Comparison of ENCODE assay signal across 10 mouse cellular contexts in genomic region chr13:98912602-98913001, GRCm38 (mm10). TPM values are rescaled to one million over a fixed set of nuclear protein-coding genes. Genes with fewer than 3 reads are reported as not detected.
DNase-seq lines count a peak whose midpoint lies in the region; ATAC-seq and TF ChIP-seq lines count a peak whose summit lies in the region.
"Had no signal": no experiment of that assay in that cellular context is flagged by ENCODE, and none has a peak within 500 bp of the region (broad histone marks: within the 10 kb centered on the region; RNA-seq: fewer than 3 reads in every experiment).

No protein-coding gene starts in this region.

- no peak overlapping the region for H3K4me2 ChIP-seq in kidney, embryonic 14.5 days (replicated peaks; ENCODE audit: low read depth, low read length)
- peak overlapping the region; percentile 10; the same call in 1 of the 2 replicates for H3K4me2 ChIP-seq in limb, embryonic 12.5 days
- H3K4me2 ChIP-seq: lung, embryonic 14.5 days had no signal

- H3K27ac ChIP-seq in kidney, embryonic 14.5 days (ENCODE audit: low read depth, low read length) = no peak overlapping the region
- no peak overlapping the region for H3K27ac ChIP-seq in limb, embryonic 12.5 days

- WGBS in kidney, embryonic 14.5 days = 63% methylated on average over 8 of the region's 8 CpGs
- WGBS in limb, embryonic 12.5 days = 68% methylated on average over 8 of the region's 8 CpGs

- no peaks in the 10 kb centered on the region; the same call in 1 of the 2 replicates for H3K36me3 ChIP-seq in kidney, embryonic 14.5 days (ENCODE audit: control insufficient read depth, insufficient read depth, low read length)
- peaks cover 43% of the 10 kb centered on the region for H3K36me3 ChIP-seq in G1E (replicated peaks)
- peaks cover 7% of the 10 kb centered on the region for H3K36me3 ChIP-seq in limb, embryonic 12.5 days

- H3K9me3 ChIP-seq in kidney, embryonic 14.5 days (ENCODE audit: control insufficient read depth, low read length) = no peaks in the 10 kb centered on the region
- no peaks in the 10 kb centered on the region for H3K9me3 ChIP-seq in G1E (replicated peaks)
- no peaks in the 10 kb centered on the region for H3K9me3 ChIP-seq in limb, embryonic 12.5 days

- DNase-seq in kidney, adult 11 months = no peak
- peak; percentile 40 for DNase-seq in G1E (ENCODE audit: low spot score)
- no peak for DNase-seq in kidney, adult 9 months
- no peak for DNase-seq in gastrocnemius, adult 18-20 months (ENCODE audit: low spot score)
- no peak for DNase-seq in urinary bladder, postnatal 10 days (ENCODE audit: low spot score)
- DNase-seq: kidney, adult 2 months; lung, embryonic 14.5 days had no signal

- H3K4me1 ChIP-seq in kidney, embryonic 14.5 days (ENCODE audit: control insufficient read depth, insufficient read depth, low read length) = peaks cover 35% of the 10 kb centered on the region
- H3K4me1 ChIP-seq in G1E (ENCODE audit: insufficient read depth, low read depth, low read length) = peaks cover 43% of the 10 kb centered on the region
- H3K4me1 ChIP-seq in limb, embryonic 12.5 days (replicated peaks) = peaks cover 69% of the 10 kb centered on the region

- no peak overlapping the region for H3K4me3 ChIP-seq in kidney, embryonic 14.5 days (ENCODE audit: low read length)
- no peak overlapping the region; the same call in 1 of the 2 replicates for H3K4me3 ChIP-seq in G1E (ENCODE audit: low read depth, low read length)
- H3K4me3 ChIP-seq in limb, embryonic 12.5 days (replicated peaks) = no peak overlapping the region

- no peak for TF ChIP-seq CTCF in G1E (IDR thresholded peaks at IDR 0.05; ENCODE audit: low read depth, low read length)

- 0 out of 2 replicates have a peak, but pooled peaks have one; percentile 33 for ATAC-seq in kidney, embryonic 14.5 days (ENCODE audit: low FRiP score, low TSS enrichment)
- peak; percentile 89 for ATAC-seq in G1E (ENCODE audit: extremely low read depth, insufficient number of reproducible peaks, low FRiP score, poor library complexity, severe bottlenecking)
- no peak for ATAC-seq in limb, embryonic 12.5 days (ENCODE audit: insufficient number of reproducible peaks, insufficient read depth, low FRiP score, low TSS enrichment, low read depth)
- peak; percentile 92 for ATAC-seq in neutrophil, adult 5-6 weeks (ENCODE audit: extremely low read depth, insufficient number of reproducible peaks, low FRiP score, poor library complexity, severe bottlenecking)

- H3K27me3 ChIP-seq in kidney, embryonic 14.5 days (ENCODE audit: control insufficient read depth, insufficient read depth, low read length) = no peaks in the 10 kb centered on the region
- H3K27me3 ChIP-seq in G1E (ENCODE audit: insufficient read depth, low read length) = no peaks in the 10 kb centered on the region
- H3K27me3 ChIP-seq in limb, embryonic 12.5 days = no peaks in the 10 kb centered on the region

- 0 out of 2 replicates have a peak overlapping the region, but pooled peaks have one; percentile 1 for H3K9ac ChIP-seq in kidney, embryonic 14.5 days (ENCODE audit: low read depth, low read length)
- no peak overlapping the region for H3K9ac ChIP-seq in limb, embryonic 12.5 days (replicated peaks)
- H3K9ac ChIP-seq: lung, embryonic 14.5 days had no signal

RNA-seq across cellular contexts. Expression of gene Tnpo1, which starts 13.6 kb away (rescaled TPM):
- 68.3 and 76.8 TPM in 2 replicates for polyA plus RNA-seq in kidney, embryonic 14.5 days (2014; fragmentation: Nextera tagmentation; extraction: Ambion mirVana)
- total RNA-seq in G1E (2014; fragmentation: Nextera tagmentation) (147 and 158 TPM in 2 replicates), G1E (2017) (103 and 112 TPM in 2 replicates)
- 10.4 and 13.1 TPM in 2 replicates for polyA plus RNA-seq in G1E (2012)
- polyA plus RNA-seq in limb, embryonic 12.5 days (2016; fragmentation: Nextera tagmentation; extraction: Ambion mirVana) = 77.0 and 77.6 TPM in 2 replicates
- 89.3 and 97.8 TPM in 2 replicates for total RNA-seq in neutrophil, adult 5-6 weeks (2017)
- total RNA-seq in gastrocnemius, adult 18-20 months (2021) = 10 to 100 TPM; 26.9 to 36.5 TPM
